Mouse (Mus musculus): Measurements from ENCODE around the gene Lmna.

Gene Lmna

GRCm38 (mm10) chr3:88509692-88510420 is at the start of gene Lmna:
Gene Lmna (minus strand): TSS chr3:88509956.
- DNase-seq (ENCODE audit: low spot score) = peak; percentile 86

- DNase-seq (ENCODE audit: low spot score) = no peak
Observed at GRCm38 (mm10) chr3:88556616-88557015, 46.9 kb upstream of the Lmna start.

- DNase-seq (ENCODE audit: low spot score) = no peak
Observed at GRCm38 (mm10) chr3:88555731-88556130, 46.0 kb upstream of the Lmna start.

GRCm38 (mm10) chr3:88555069-88555605 is 45.4 kb upstream of the Lmna start:
- no peak for DNase-seq (ENCODE audit: low spot score)

GRCm38 (mm10) chr3:88553880-88554586 is 44.3 kb upstream of the Lmna start:
- no peak for DNase-seq (ENCODE audit: low spot score)

- peak; percentile 96 for DNase-seq (ENCODE audit: low spot score)
Observed at GRCm38 (mm10) chr3:88553525-88553879, 43.7 kb upstream of the Lmna start, which contains the start of gene Ubqln4. Gene Ubqln4 (plus strand): TSS chr3:88553758.

GRCm38 (mm10) chr3:88552676-88553524 is 43.1 kb upstream of the Lmna start, which contains the start of gene Lamtor2:
Gene Lamtor2 (minus strand): TSS chr3:88553074.
- peak; percentile 94 for DNase-seq (ENCODE audit: low spot score)

GRCm38 (mm10) chr3:88552082-88552645 is 42.4 kb upstream of the Lmna start:
- no peak for DNase-seq (ENCODE audit: low spot score)

GRCm38 (mm10) chr3:88551586-88551985 is 41.8 kb upstream of the Lmna start:
- no peak for DNase-seq (ENCODE audit: low spot score)

- DNase-seq (ENCODE audit: low spot score) = no peak
Observed at GRCm38 (mm10) chr3:88548180-88548917, 38.6 kb upstream of the Lmna start, which contains the start of gene Rab25. Gene Rab25 (minus strand): TSS chr3:88548300.

GRCm38 (mm10) chr3:88546674-88547418 is 37.1 kb upstream of the Lmna start:
- DNase-seq (ENCODE audit: low spot score) = no peak

GRCm38 (mm10) chr3:88544955-88545591 is 35.3 kb upstream of the Lmna start:
- no peak for DNase-seq (ENCODE audit: low spot score)

- no peak for DNase-seq (ENCODE audit: low spot score)
Observed at GRCm38 (mm10) chr3:88544514-88544913, 34.8 kb upstream of the Lmna start.

GRCm38 (mm10) chr3:88543651-88544410 is 34.1 kb upstream of the Lmna start:
- DNase-seq (ENCODE audit: low spot score) = no peak

GRCm38 (mm10) chr3:88543174-88543573 is 33.4 kb upstream of the Lmna start:
- DNase-seq (ENCODE audit: low spot score) = no peak

- DNase-seq (ENCODE audit: low spot score) = no peak
Observed at GRCm38 (mm10) chr3:88542486-88542885, 32.7 kb upstream of the Lmna start.

- DNase-seq (ENCODE audit: low spot score) = no peak
Observed at GRCm38 (mm10) chr3:88541622-88542401, 32.1 kb upstream of the Lmna start.

- no peak for DNase-seq (ENCODE audit: low spot score)
Observed at GRCm38 (mm10) chr3:88540085-88540484, 30.3 kb upstream of the Lmna start.
